Mouse (Mus musculus) intestine, embryonic 14.5 days (tissue): ENCODE results near the gene Grn. TPM values are rescaled to one million over a fixed set of nuclear protein-coding genes. Genes with fewer than 3 reads are reported as not detected.

Experiments
- ATAC-seq: fragments of 200-750 bp; cut with Nextera tagmentation; replicated peaks from 2 replicates; pipeline ENCODE4 v1.8.0; 2017; ENCODE audit warnings: low read depth, moderate number of reproducible peaks, moderate TSS enrichment, moderate library complexity; ENCODE audit not compliant: low FRiP score, low TSS enrichment
- DNase-seq: peaks from one replicate; pipeline ENCODE4 v3.0.0-alpha.2; 2018; ENCODE audit warnings: low spot score
- H3K27ac ChIP-seq: fragments of 300-500 bp; sonication (generic); 2 replicates; pipeline ENCODE4 v1.5.1; 2014; ENCODE audit warnings: low read depth, mild to moderate bottlenecking, control low read depth
- H3K27me3 ChIP-seq: fragments of 300-500 bp; sonication (generic); replicated peaks from 2 replicates; pipeline ENCODE4 v1.6.1; 2014; ENCODE audit warnings: low read length, control low read depth; ENCODE audit not compliant: control insufficient read depth, insufficient read depth
- H3K36me3 ChIP-seq: fragments of 300-500 bp; sonication (generic); 2 replicates; pipeline ENCODE4 v1.6.1; 2014; ENCODE audit warnings: low read length, control low read depth; ENCODE audit not compliant: control insufficient read depth, insufficient read depth
- H3K4me1 ChIP-seq: fragments of 300-500 bp; sonication (generic); replicated peaks from 2 replicates; pipeline ENCODE4 v1.6.1; 2014; ENCODE audit warnings: low read length, control low read depth, mixed read lengths; ENCODE audit not compliant: control insufficient read depth, insufficient read depth
- H3K4me2 ChIP-seq: fragments of 300-500 bp; sonication (generic); 2 replicates; pipeline ENCODE4 v1.6.1; 2014; ENCODE audit warnings: low read length
- H3K4me3 ChIP-seq: fragments of 300-500 bp; sonication (generic); 2 replicates; pipeline ENCODE4 v1.5.1; 2014; ENCODE audit warnings: low read depth, low read length, control low read depth, mixed read lengths
- H3K9ac ChIP-seq: fragments of 300-500 bp; sonication (generic); 2 replicates; pipeline ENCODE4 v1.6.1; 2014; ENCODE audit warnings: mild to moderate bottlenecking, low read length
- H3K9me3 ChIP-seq: fragments of 300-500 bp; sonication (generic); 2 replicates; pipeline ENCODE4 v1.6.1; 2016; ENCODE audit warnings: low read length, control low read depth; ENCODE audit not compliant: control insufficient read depth
- WGBS: fragments of 180-500 bp; shearing (Covaris S2); extraction: QIAGEN DNeasy Blood & Tissue Kit; methylation state at CpG from one replicate; pipeline ENCODE4 v1.1.7; 2014; 5-methylcytosine and 5-hydroxymethylcytosine counted together
- microRNA-seq: library from miRNA; unstranded; fragments of <30 nt; microRNA quantifications from one replicate; pipeline ENCODE4, GENCODE M21; 2016
- polyA plus RNA-seq: library from polyadenylated mRNA; unstranded; fragments of >200 nt; fragmentation: Nextera tagmentation; extraction: Ambion mirVana; gene quantifications from 2 replicates; pipeline ENCODE4 v1.2.1, GENCODE M21; 2014

Grn gene
- polyA plus RNA-seq, 1 experiment from 2014 or later: 115 TPM

- Histone ChIP-seq H3K27ac (no peak overlapping the region), H3K4me1 (no peaks in the 10 kb centered on the region), H3K4me2 (no peak overlapping the region), H3K36me3 (peaks cover 66% of the 10 kb centered on the region), H3K4me3 (no peak overlapping the region), H3K27me3 (no peaks in the 10 kb centered on the region), H3K9me3 (no peaks in the 10 kb centered on the region), H3K9ac (no peak overlapping the region)
- ATAC-seq (no peak), DNase-seq (no peak)
- WGBS: 95% methylated on average over 15 of the region's 15 CpGs
These were observed 50.0 kb downstream of the Grn start for GRCm38 (mm10) chr11:102480111-102480510.

GRCm38 (mm10) chr11:102480897-102481296 lies 50.8 kb downstream of the Grn start:
- Histone ChIP-seq H3K4me1 (no peaks in the 10 kb centered on the region), H3K4me2 (no peak overlapping the region), H3K27ac (no peak overlapping the region), H3K36me3 (peaks cover 72% of the 10 kb centered on the region), H3K4me3 (no peak overlapping the region), H3K9me3 (no peaks in the 10 kb centered on the region), H3K27me3 (no peaks in the 10 kb centered on the region), H3K9ac (no peak overlapping the region)
- ATAC-seq (no peak), DNase-seq (no peak)
- WGBS: 88% methylated on average over 4 of the region's 4 CpGs

GRCm38 (mm10) chr11:102481779-102482178 lies 51.7 kb downstream of the Grn start:
- Histone ChIP-seq H3K4me2 (no peak overlapping the region), H3K36me3 (peaks cover 81% of the 10 kb centered on the region), H3K9ac (no peak overlapping the region), H3K9me3 (no peaks in the 10 kb centered on the region), H3K4me1 (no peaks in the 10 kb centered on the region), H3K4me3 (no peak overlapping the region), H3K27me3 (no peaks in the 10 kb centered on the region), H3K27ac (no peak overlapping the region)
- ATAC-seq (no peak), DNase-seq (no peak)
- 94% methylated on average over 10 of the region's 10 CpGs for WGBS

Small RNAs within 50 kb of the gene (microRNA-seq; reads per million reads assigned to microRNA genes)
- gene Mir6930: not detected

Other genes with a start within 250 kb of the Grn start
- 88.4 and 89.9 TPM in 2 replicates for gene Lsm12, start 245.0 kb upstream of the Grn start, polyA plus RNA-seq
- 36.0 and 37.4 TPM in 2 replicates for gene G6pc3, start 240.7 kb upstream of the Grn start, polyA plus RNA-seq
- 45.4 and 53.2 TPM in 2 replicates for gene Hdac5, start 200.1 kb upstream of the Grn start, polyA plus RNA-seq
- 16.5 and 16.6 TPM in 2 replicates for gene BC030867, start 181.4 kb upstream of the Grn start, polyA plus RNA-seq
- gene Asb16, start 161.6 kb upstream of the Grn start, polyA plus RNA-seq: 0.08 and 0.16 TPM in 2 replicates
- 50.5 and 55.5 TPM in 2 replicates for gene Tmub2, start 145.4 kb upstream of the Grn start, polyA plus RNA-seq
- 17.5 and 18.1 TPM in 2 replicates for gene Atxn7l3, start 133.7 kb upstream of the Grn start, polyA plus RNA-seq
- gene Ubtf, start 110.6 kb upstream of the Grn start, polyA plus RNA-seq: 85.5 and 86.0 TPM in 2 replicates
- 1.8 and 2.8 TPM in 2 replicates for gene Slc4a1, start 64.1 kb upstream of the Grn start, polyA plus RNA-seq
- gene Rundc3a, start 36.9 kb upstream of the Grn start, polyA plus RNA-seq: 7.6 and 10.0 TPM in 2 replicates
- gene Slc25a39, start 22.4 kb upstream of the Grn start, polyA plus RNA-seq: 281 and 296 TPM in 2 replicates
- gene Fam171a2, start 17.4 kb downstream of the Grn start, polyA plus RNA-seq: 4.5 and 4.7 TPM in 2 replicates
- gene Itga2b, start 39.8 kb downstream of the Grn start, polyA plus RNA-seq: 4.9 and 6.4 TPM in 2 replicates
- 40.1 and 49.6 TPM in 2 replicates for gene Gpatch8, start 126.1 kb downstream of the Grn start, polyA plus RNA-seq
- gene Gm11627, start 149.1 kb downstream of the Grn start, polyA plus RNA-seq: 13.5 and 15.7 TPM in 2 replicates
- 20.4 and 21.9 TPM in 2 replicates for gene Fzd2, start 174.1 kb downstream of the Grn start, polyA plus RNA-seq
- gene Meioc, start 233.4 kb downstream of the Grn start, polyA plus RNA-seq: 0.31 and 1.3 TPM in 2 replicates